Mouse (Mus musculus) left cerebral cortex, postnatal 4 days (tissue): ENCODE data around the gene Fam126a. TPM values are rescaled to one million over a fixed set of nuclear protein-coding genes. Genes with fewer than 3 reads are reported as not detected.
A peak's percentile ranks its signal among the peaks of the same experiment; 100 is the strongest.

ENCODE experiments used
- DNase-seq: peaks from one replicate; pipeline ENCODE4 v3.0.0-alpha.2; 2022
- intact Hi-C: fragments of 180-260 bp; cut with DNase I; formaldehyde crosslinking; loops from one replicate; pipeline ENCODE4 v1.15.1; 2025
- total RNA-seq, 2 experiments: library from RNA; stranded (reverse); gene quantifications; 2 replicates each; pipeline ENCODE4 v1.2.3; 2021

Gene Fam126a
- total RNA-seq, 2 experiments from 2014 or later: 62.8 to 73.1 TPM

GRCm38 (mm10) chr5:24041341-24041852 is 10.9 kb upstream of the Fam126a start:
- intact Hi-C loops: no loop called here
- DNase-seq: no peak

GRCm38 (mm10) chr5:24040601-24041000 is 10.1 kb upstream of the Fam126a start:
- no peak for DNase-seq
- intact Hi-C loops: no loop called here

- intact Hi-C loops: no loop called here
- no peak for DNase-seq
Measured at GRCm38 (mm10) chr5:24039423-24039822, 8.9 kb upstream of the Fam126a start.

GRCm38 (mm10) chr5:24038819-24039218 is 8.3 kb upstream of the Fam126a start:
- DNase-seq: no peak
- intact Hi-C loops: no loop called here

GRCm38 (mm10) chr5:24038190-24038589 is 7.7 kb upstream of the Fam126a start:
- no peak for DNase-seq
- intact Hi-C loops: no loop called here

GRCm38 (mm10) chr5:24036731-24037130 is 6.2 kb upstream of the Fam126a start:
- intact Hi-C loops: no loop called here

GRCm38 (mm10) chr5:24034970-24035369 is 4.5 kb upstream of the Fam126a start:
- intact Hi-C loops: no loop called here
- no peak for DNase-seq

More at GRCm38 (mm10) chr5:24036731-24037130, 6.2 kb upstream of the Fam126a start:
- DNase-seq: no peak

- intact Hi-C loops: no loop called here
- DNase-seq: no peak
Measured at GRCm38 (mm10) chr5:24034091-24034490, 3.6 kb upstream of the Fam126a start.

- DNase-seq: peak; percentile 47
- intact Hi-C loops: no loop called here
Measured at GRCm38 (mm10) chr5:24029946-24030578, 428 bp downstream of the Fam126a start.

- intact Hi-C loops: no loop called here
- DNase-seq: peak; percentile 48
Measured at GRCm38 (mm10) chr5:24029331-24029771, 1.1 kb downstream of the Fam126a start.

- DNase-seq: no peak
- intact Hi-C loops: no loop called here
Measured at GRCm38 (mm10) chr5:24024957-24025356, 5.5 kb downstream of the Fam126a start.

GRCm38 (mm10) chr5:24023226-24023625 is 7.3 kb downstream of the Fam126a start:
- intact Hi-C loops: no loop called here

GRCm38 (mm10) chr5:24021683-24022082 is 8.8 kb downstream of the Fam126a start:
- no peak for DNase-seq

More at GRCm38 (mm10) chr5:24023226-24023625, 7.3 kb downstream of the Fam126a start:
- DNase-seq: no peak

GRCm38 (mm10) chr5:24020380-24020779 is 10.1 kb downstream of the Fam126a start:
- intact Hi-C loops: no loop called here
- peak; percentile 11 for DNase-seq

More at GRCm38 (mm10) chr5:24021683-24022082, 8.8 kb downstream of the Fam126a start:
- intact Hi-C loops: no loop called here

GRCm38 (mm10) chr5:24019341-24020185 is 10.9 kb downstream of the Fam126a start:
- intact Hi-C loops: no loop called here
- DNase-seq: no peak

GRCm38 (mm10) chr5:24018621-24019261 is 11.7 kb downstream of the Fam126a start:
- DNase-seq: peak; percentile 12
- intact Hi-C loops: no loop called here

GRCm38 (mm10) chr5:24016912-24017311 is 13.6 kb downstream of the Fam126a start:
- intact Hi-C loops: no loop called here
- no peak for DNase-seq

- intact Hi-C loops: no loop called here
- DNase-seq: no peak
Measured at GRCm38 (mm10) chr5:24013338-24014003, 17.0 kb downstream of the Fam126a start.

GRCm38 (mm10) chr5:23999083-23999671 is 31.3 kb downstream of the Fam126a start:
- intact Hi-C loops: no loop called here
- DNase-seq: no peak

GRCm38 (mm10) chr5:23995951-23996350 is 34.5 kb downstream of the Fam126a start:
- intact Hi-C loops: no loop called here
- no peak for DNase-seq
